Mouse (Mus musculus) urinary bladder, postnatal 14 days (tissue): Measurements from ENCODE around the gene Jpt1.
"Not testable (repeated sequence)": the region's sequence is repeated elsewhere in the genome, so short reads cannot be mapped to it uniquely, and the experiment has no call there.

Experiments used
- DNase-seq: peaks from one replicate; pipeline ENCODE4 v3.0.0; 2021; ENCODE audit warnings: low spot score

Jpt1 gene

GRCm38 (mm10) chr11:115514238-115514663 is at the start of gene Jpt1:
Gene Jpt1 (minus strand): TSS chr11:115514387.
- DNase-seq = peak; percentile 95

- DNase-seq = no peak
Measured at GRCm38 (mm10) chr11:115563406-115563805, 49.2 kb upstream of the Jpt1 start.

- DNase-seq = no peak
Measured at GRCm38 (mm10) chr11:115555717-115556116, 41.5 kb upstream of the Jpt1 start.

- DNase-seq = no peak
Measured at GRCm38 (mm10) chr11:115552783-115553182, 38.6 kb upstream of the Jpt1 start.

GRCm38 (mm10) chr11:115543571-115543970 is 29.4 kb upstream of the Jpt1 start:
- DNase-seq = no peak

- no peak for DNase-seq
Measured at GRCm38 (mm10) chr11:115538045-115538444, 23.9 kb upstream of the Jpt1 start.

- DNase-seq = no peak
Measured at GRCm38 (mm10) chr11:115536856-115537568, 22.8 kb upstream of the Jpt1 start.

GRCm38 (mm10) chr11:115536038-115536681 is 22.0 kb upstream of the Jpt1 start, which contains the start of gene Sumo2:
Gene Sumo2 (minus strand): TSS chr11:115536276.
- DNase-seq = peak; percentile 98

- peak; percentile 60 for DNase-seq
Measured at GRCm38 (mm10) chr11:115535401-115536037, 21.3 kb upstream of the Jpt1 start.

GRCm38 (mm10) chr11:115534759-115535371 is 20.7 kb upstream of the Jpt1 start:
- DNase-seq = no peak

GRCm38 (mm10) chr11:115526446-115526845 is 12.3 kb upstream of the Jpt1 start:
- not testable (repeated sequence) for DNase-seq

- no peak for DNase-seq
Measured at GRCm38 (mm10) chr11:115522703-115523102, 8.5 kb upstream of the Jpt1 start.

- DNase-seq = no peak
Measured at GRCm38 (mm10) chr11:115522238-115522637, 8.1 kb upstream of the Jpt1 start.

- no peak for DNase-seq
Measured at GRCm38 (mm10) chr11:115521080-115521479, 6.9 kb upstream of the Jpt1 start.

GRCm38 (mm10) chr11:115520218-115520617 is 6.0 kb upstream of the Jpt1 start:
- DNase-seq = no peak

GRCm38 (mm10) chr11:115519581-115519980 is 5.4 kb upstream of the Jpt1 start:
- DNase-seq = no peak

- DNase-seq = no peak
Measured at GRCm38 (mm10) chr11:115518693-115519092, 4.5 kb upstream of the Jpt1 start.

GRCm38 (mm10) chr11:115516942-115517341 is 2.8 kb upstream of the Jpt1 start:
- no peak for DNase-seq

GRCm38 (mm10) chr11:115515021-115515420 is 834 bp upstream of the Jpt1 start:
- DNase-seq = no peak

GRCm38 (mm10) chr11:115513271-115514237 is 633 bp downstream of the Jpt1 start:
- peak; percentile 33 for DNase-seq
